Mouse (Mus musculus): ENCODE results near the gene Gpam. TPM values are rescaled to one million over a fixed set of nuclear protein-coding genes. Genes with fewer than 3 reads are reported as not detected.

Gpam gene
- total and polyA plus RNA-seq, 3 experiments, result 199 to 552 (median 233) TPM

GRCm38 (mm10) chr19:55103081-55103830 is 23.8 kb downstream of the Gpam start:
- peak; percentile 81 for DNase-seq

- no peak for DNase-seq
These were observed 25.4 kb downstream of the Gpam start for GRCm38 (mm10) chr19:55101659-55102058.

GRCm38 (mm10) chr19:55100227-55101140 is 26.6 kb downstream of the Gpam start:
- no peak for DNase-seq

- peak; percentile 90 for DNase-seq
These were observed 27.6 kb downstream of the Gpam start for GRCm38 (mm10) chr19:55099184-55100160.

GRCm38 (mm10) chr19:55098409-55099183 is 28.4 kb downstream of the Gpam start:
- peak; percentile 70 for DNase-seq

GRCm38 (mm10) chr19:55097396-55097967 is 29.6 kb downstream of the Gpam start:
- DNase-seq, result no peak

- no peak for DNase-seq
These were observed 30.4 kb downstream of the Gpam start for GRCm38 (mm10) chr19:55096666-55097065.

GRCm38 (mm10) chr19:55095547-55095946 is 31.5 kb downstream of the Gpam start:
- no peak for DNase-seq

GRCm38 (mm10) chr19:55091602-55092413 is 35.2 kb downstream of the Gpam start:
- no peak for DNase-seq

GRCm38 (mm10) chr19:55090885-55091284 is 36.2 kb downstream of the Gpam start:
- DNase-seq, result no peak

- DNase-seq, result no peak
These were observed 36.9 kb downstream of the Gpam start for GRCm38 (mm10) chr19:55090142-55090541.

- no peak for DNase-seq
These were observed 39.3 kb downstream of the Gpam start for GRCm38 (mm10) chr19:55087776-55088175.

- no peak for DNase-seq
These were observed 41.2 kb downstream of the Gpam start for GRCm38 (mm10) chr19:55085857-55086185.

GRCm38 (mm10) chr19:55084971-55085856 is 41.8 kb downstream of the Gpam start:
- DNase-seq, result no peak

- no peak for DNase-seq
These were observed 50.2 kb downstream of the Gpam start for GRCm38 (mm10) chr19:55076822-55077221.

- DNase-seq, result peak; percentile 12
These were observed 54.0 kb downstream of the Gpam start for GRCm38 (mm10) chr19:55073004-55073403.

GRCm38 (mm10) chr19:55069054-55069453 is 58.0 kb downstream of the Gpam start:
- no peak for DNase-seq

- no peak for DNase-seq
These were observed 63.8 kb downstream of the Gpam start for GRCm38 (mm10) chr19:55063272-55063671.

GRCm38 (mm10) chr19:55062501-55062900 is 64.5 kb downstream of the Gpam start:
- DNase-seq, result no peak

Data from adrenal gland, adult 2 months (tissue).